Mouse (Mus musculus) erythroblast, embryonic 14.5 days (primary cell): ENCODE results near the gene Tmem164.

Source experiments
- GATA1 ChIP-seq: IDR thresholded peaks from 2 replicates; pipeline ENCODE4 v1.6.1; 2012; ENCODE audit warnings: low read length, inconsistent platforms, mixed read lengths
- TAL1 ChIP-seq: IDR thresholded peaks from 3 replicates; pipeline ENCODE4 v1.6.1; 2012; ENCODE audit warnings: low read length, inconsistent platforms, mixed read lengths

DNA sequence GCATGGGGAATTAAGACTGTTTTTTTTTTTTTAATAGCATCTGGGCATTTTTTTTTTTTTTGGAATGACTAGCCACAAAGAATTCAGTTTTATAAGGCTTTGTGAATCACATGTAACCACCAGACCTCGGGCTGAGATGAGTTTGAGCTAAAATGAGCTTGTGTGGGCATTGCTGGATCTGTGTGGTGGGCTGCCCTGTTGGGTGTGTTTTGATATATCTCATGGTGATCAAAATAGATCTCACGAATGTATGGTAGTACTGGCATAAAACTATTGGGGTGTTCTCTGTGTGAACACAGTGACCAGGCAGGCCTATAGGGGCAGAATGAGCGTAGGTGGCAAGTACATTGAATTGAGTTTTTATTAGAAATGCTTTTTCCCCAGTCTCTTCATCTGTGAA lies 67.4 kb downstream of the Tmem164 start:
- no peak for TF ChIP-seq TAL1
- no peak for TF ChIP-seq GATA1
